Mouse (Mus musculus): ENCODE results near the gene Fbxo36. TPM values are rescaled to one million over a fixed set of nuclear protein-coding genes. Genes with fewer than 3 reads are reported as not detected.

The Fbxo36 gene
- polyA plus RNA-seq, 1 experiment from 2014 or later: 9.8 TPM

DNA sequence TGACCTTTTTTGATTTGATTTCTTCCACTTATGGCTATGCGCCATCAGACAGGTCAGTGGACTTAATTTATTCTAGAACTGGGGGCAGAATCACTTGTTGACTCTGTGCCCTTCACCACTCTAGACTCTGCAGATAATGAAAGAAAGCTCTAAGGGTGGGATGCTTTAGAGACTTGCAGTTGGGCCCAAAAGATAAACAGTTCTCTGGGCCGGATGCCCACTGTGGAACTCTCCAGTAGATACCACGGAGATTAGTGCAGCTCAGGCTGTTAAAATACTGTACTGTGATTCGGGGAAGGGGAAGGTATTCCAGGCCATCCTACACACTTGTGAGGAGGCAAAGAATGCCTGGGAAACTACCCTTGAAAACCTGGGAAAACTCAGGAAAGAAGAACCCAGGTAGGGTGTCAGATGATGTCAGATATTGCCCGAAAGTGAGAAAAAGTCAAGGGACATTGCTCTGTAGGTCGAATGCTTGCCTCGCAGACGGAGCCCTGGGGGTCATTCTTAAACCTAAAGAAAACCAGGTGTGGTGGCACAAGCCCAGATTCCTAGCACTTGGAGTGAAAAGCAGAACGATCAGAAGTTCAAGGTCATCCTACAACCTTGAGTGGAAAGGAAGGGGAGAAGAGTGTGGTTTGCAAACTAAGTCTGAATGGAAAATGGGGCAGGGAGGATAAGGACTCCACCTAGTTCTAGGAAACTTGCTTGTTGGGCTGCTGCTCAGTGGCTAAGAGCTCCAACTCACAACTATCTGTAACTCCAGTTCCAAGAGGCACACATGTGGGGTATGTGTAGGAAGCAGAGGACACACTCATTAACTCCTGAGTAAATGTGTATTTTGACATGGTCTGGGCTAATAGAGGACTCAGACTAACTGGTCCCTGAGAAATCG is 21.0 kb downstream of the Fbxo36 start:
- no peaks in the 10 kb centered on the region for H3K9me3 ChIP-seq
- 63% methylated on average over 10 of the region's 10 CpGs for WGBS

DNA sequence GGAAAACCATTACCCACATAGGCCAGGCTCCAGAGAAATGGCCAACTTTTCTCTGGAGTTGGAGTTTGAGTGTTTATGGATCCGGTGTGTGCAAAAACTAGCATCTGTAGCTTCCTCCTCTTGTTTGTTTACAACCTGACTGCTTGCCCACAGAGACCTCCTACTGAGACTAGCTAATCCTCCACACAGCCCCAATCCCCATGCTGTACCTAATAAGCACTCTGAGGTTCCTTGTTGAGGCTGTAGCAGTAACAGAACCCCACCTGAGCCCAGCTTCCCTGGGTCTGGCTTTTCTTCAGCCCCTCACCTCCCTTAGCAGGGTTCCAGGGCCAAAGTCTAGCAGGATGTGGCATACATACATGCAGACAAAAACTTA is 21.6 kb downstream of the Fbxo36 start:
- Histone ChIP-seq H3K27ac (no peak overlapping the region), H3K36me3 (no peaks in the 10 kb centered on the region), H3K9me3 (no peaks in the 10 kb centered on the region), H3K27me3 (no peaks in the 10 kb centered on the region), H3K4me2 (no peak overlapping the region), H3K9ac (no peak overlapping the region), H3K4me3 (no peak overlapping the region), H3K4me1 (no peaks in the 10 kb centered on the region)
- no peak for ATAC-seq (ENCODE audit: insufficient number of reproducible peaks, low FRiP score, low TSS enrichment, low read depth)
- WGBS: 64% methylated on average over 1 of the region's 1 CpGs

More for the DNA sequence above, 21.0 kb downstream of the Fbxo36 start:
- no peak overlapping the region for H3K4me2 ChIP-seq
- H3K9ac ChIP-seq: no peak overlapping the region
- H3K27ac ChIP-seq: no peak overlapping the region
- H3K4me3 ChIP-seq: no peak overlapping the region
- no peaks in the 10 kb centered on the region for H3K36me3 ChIP-seq
- H3K27me3 ChIP-seq: no peaks in the 10 kb centered on the region
- H3K4me1 ChIP-seq: no peaks in the 10 kb centered on the region
- ATAC-seq (ENCODE audit: insufficient number of reproducible peaks, low FRiP score, low TSS enrichment, low read depth): no peak

DNA sequence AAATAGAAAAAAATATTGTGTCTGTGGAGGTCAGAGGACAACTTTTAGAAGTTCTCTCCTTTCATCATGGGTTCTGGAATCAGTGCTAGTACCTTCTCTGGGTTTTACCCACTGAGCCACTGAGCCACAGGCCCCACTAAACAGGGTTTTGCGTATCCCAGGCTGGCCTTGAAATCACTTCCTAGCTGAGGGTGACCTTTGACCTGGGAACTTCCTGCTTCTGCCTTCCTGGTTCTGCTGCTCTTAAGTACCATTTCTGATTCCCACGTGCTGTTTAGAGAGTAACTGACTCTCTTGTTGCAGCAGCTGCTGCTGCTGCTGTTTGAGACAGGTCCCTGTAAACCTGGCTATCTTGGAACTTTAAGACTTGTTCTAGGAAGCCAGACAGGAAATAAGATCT is 25.0 kb downstream of the Fbxo36 start:
- 45% methylated on average over 2 of the region's 2 CpGs for whole genome bisulfite sequencing
- H3K27me3 ChIP-seq: no peaks in the 10 kb centered on the region
- H3K4me2 ChIP-seq: no peak overlapping the region
- no peak overlapping the region for H3K27ac ChIP-seq
- H3K36me3 ChIP-seq: no peaks in the 10 kb centered on the region
- no peak overlapping the region for H3K4me3 ChIP-seq
- no peaks in the 10 kb centered on the region for H3K4me1 ChIP-seq
- no peak overlapping the region for H3K9ac ChIP-seq
- no peaks in the 10 kb centered on the region for H3K9me3 ChIP-seq
- no peak for ATAC-seq (ENCODE audit: insufficient number of reproducible peaks, low FRiP score, low TSS enrichment, low read depth)

DNA sequence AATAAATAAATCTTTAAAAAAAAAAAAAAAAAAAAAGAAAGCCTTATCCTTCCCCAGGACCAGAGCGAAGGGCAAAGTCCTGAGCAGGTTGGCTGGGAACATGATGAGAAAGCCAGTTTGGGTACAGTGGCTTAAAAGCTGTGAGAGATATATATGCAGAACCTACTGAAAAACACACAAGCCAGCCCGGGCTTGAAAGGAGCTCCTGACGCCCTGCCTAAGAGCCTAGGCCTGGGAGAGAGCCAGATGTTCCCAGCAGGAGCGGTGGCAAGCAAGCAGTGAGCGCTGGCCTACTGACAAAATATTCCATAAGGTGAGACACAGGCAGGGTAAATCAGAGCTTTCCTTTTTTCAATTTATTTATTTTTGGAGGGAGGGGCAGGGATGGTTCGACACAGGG is 26.6 kb downstream of the Fbxo36 start:
- Histone ChIP-seq H3K36me3 (no peaks in the 10 kb centered on the region), H3K4me3 (no peak overlapping the region), H3K27ac (no peak overlapping the region), H3K9ac (no peak overlapping the region), H3K4me1 (no peaks in the 10 kb centered on the region), H3K9me3 (no peaks in the 10 kb centered on the region), H3K4me2 (no peak overlapping the region), H3K27me3 (no peaks in the 10 kb centered on the region)
- ATAC-seq (ENCODE audit: insufficient number of reproducible peaks, low FRiP score, low TSS enrichment, low read depth): no peak
- 79% methylated on average over 6 of the region's 6 CpGs for WGBS

DNA sequence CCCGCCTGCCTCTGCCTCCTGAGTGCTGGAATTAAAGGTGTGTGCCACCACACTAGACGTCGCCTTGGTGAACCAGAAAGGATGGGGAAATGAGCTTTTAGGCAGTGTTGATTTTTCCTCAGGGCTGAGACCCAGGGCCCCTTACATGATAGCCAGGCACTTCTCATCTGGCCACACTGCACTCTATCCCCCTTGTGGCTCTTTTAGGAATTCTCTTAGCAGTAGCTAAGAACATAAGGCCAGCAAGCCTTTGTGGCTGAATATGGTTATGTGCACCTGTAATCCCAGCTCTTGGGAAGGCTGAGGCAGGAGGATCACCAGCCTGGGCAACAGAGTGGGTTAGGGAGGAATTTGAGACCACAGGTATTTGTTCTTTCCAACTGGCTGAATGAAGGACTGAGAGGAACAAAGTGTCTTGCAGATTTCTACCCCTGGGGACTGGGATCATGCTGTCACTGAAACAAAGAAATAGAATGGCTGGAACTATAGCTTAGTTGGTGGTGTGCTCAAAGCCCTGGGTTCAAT is 27.1 kb downstream of the Fbxo36 start:
- no peak overlapping the region for H3K4me2 ChIP-seq
- no peak overlapping the region for H3K9ac ChIP-seq
- WGBS: 96% methylated on average over 3 of the region's 3 CpGs
- no peaks in the 10 kb centered on the region for H3K4me1 ChIP-seq
- H3K4me3 ChIP-seq: no peak overlapping the region
- ATAC-seq (ENCODE audit: insufficient number of reproducible peaks, low FRiP score, low TSS enrichment, low read depth): no peak
- no peaks in the 10 kb centered on the region for H3K9me3 ChIP-seq
- H3K27ac ChIP-seq: no peak overlapping the region
- no peaks in the 10 kb centered on the region for H3K36me3 ChIP-seq
- no peaks in the 10 kb centered on the region for H3K27me3 ChIP-seq

DNA sequence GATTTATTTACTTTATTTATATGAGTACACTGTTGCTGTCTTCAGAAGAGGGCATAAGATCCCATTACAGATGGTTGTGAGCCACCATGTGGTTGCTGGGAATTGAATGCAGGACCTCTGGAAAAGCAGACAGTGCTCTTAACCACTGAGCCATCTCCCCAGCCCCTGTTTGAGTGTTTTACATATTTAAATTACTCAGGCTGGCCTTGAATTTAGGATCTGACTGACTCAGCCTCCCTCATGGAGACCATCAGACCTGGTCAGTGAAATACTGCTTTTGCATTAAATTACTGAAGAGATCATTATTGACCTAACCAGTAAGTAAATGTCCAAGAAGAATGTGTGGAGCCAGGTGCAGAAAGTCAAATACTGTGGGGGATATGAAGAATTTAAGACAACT is 28.7 kb downstream of the Fbxo36 start:
- no peak for ATAC-seq (ENCODE audit: insufficient number of reproducible peaks, low FRiP score, low TSS enrichment, low read depth)
- no peaks in the 10 kb centered on the region for H3K36me3 ChIP-seq
- H3K27me3 ChIP-seq: no peaks in the 10 kb centered on the region
- H3K4me3 ChIP-seq: no peak overlapping the region
- no peaks in the 10 kb centered on the region for H3K4me1 ChIP-seq
- no peak overlapping the region for H3K4me2 ChIP-seq
- H3K9me3 ChIP-seq: no peaks in the 10 kb centered on the region
- H3K9ac ChIP-seq: no peak overlapping the region
- no peak overlapping the region for H3K27ac ChIP-seq

DNA sequence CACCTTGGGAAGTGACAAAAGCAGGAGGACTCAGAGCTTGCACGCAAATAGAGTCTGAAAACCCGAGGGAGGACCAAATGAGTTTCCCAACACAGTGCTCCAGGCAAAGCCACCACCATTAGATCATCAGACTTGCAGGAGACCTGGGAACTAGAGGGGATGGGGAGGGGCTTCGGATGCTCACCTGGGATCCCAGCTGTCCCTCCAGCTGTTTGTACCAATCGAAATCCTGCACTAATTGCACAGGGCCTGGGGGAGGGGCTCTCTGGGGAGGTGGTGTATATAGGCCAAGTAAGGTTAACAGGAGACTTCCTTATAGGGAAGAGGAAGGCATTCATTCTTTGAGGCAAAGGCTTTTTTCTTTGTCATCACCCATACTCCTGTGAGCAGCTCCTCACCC is 29.2 kb downstream of the Fbxo36 start:
- Histone ChIP-seq H3K9me3 (no peaks in the 10 kb centered on the region), H3K4me3 (no peak overlapping the region), H3K4me1 (no peaks in the 10 kb centered on the region), H3K27ac (no peak overlapping the region), H3K27me3 (no peaks in the 10 kb centered on the region), H3K36me3 (no peaks in the 10 kb centered on the region), H3K4me2 (no peak overlapping the region), H3K9ac (no peak overlapping the region)
- no peak for ATAC-seq (ENCODE audit: insufficient number of reproducible peaks, low FRiP score, low TSS enrichment, low read depth)
- 56% methylated on average over 4 of the region's 4 CpGs for WGBS

DNA sequence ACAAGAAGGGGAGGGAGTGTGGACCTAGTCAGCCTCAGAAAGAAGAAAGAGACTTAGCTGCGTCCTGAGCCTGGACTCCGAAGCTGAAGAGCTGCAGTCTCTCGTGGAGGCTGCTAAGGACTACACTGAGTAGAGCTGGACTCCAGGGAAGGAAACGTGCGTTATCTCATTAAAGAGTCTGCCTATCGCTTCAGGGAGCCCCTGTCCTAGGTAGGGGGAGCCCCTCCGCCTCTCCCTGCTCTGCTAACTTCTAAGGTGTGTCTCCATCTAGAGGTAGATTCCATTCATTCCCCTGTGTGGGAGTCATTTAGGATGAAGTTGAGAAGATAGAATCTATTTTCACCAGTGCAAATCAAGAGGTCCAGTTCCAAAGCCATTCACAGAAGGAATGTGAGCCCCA is 29.9 kb downstream of the Fbxo36 start:
- Histone ChIP-seq H3K9ac (no peak overlapping the region), H3K4me1 (no peaks in the 10 kb centered on the region), H3K4me3 (no peak overlapping the region), H3K9me3 (no peaks in the 10 kb centered on the region), H3K4me2 (no peak overlapping the region), H3K27me3 (no peaks in the 10 kb centered on the region), H3K36me3 (no peaks in the 10 kb centered on the region), H3K27ac (no peak overlapping the region)
- WGBS: 51% methylated on average over 7 of the region's 7 CpGs
- no peak for ATAC-seq (ENCODE audit: insufficient number of reproducible peaks, low FRiP score, low TSS enrichment, low read depth)

DNA sequence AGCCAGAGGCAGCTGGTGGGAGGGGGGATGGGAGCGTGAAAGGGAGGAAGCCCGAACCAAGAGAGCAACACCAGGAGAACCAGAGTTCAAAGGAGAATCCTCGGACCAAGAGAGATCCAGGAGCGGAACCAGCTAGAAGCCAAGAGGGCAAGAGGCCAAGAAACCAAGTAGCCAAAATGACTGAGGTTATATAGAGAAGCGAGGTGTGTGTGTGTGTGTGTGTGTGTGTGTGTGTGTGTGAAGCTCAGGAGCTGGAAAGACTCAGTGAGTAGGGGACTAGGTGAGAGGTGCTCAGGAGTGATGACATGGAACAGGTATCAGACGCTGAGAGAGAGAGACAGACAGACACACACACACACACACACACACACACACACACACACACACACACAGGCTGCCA is 31.5 kb downstream of the Fbxo36 start:
- Histone ChIP-seq H3K9me3 (no peaks in the 10 kb centered on the region), H3K27ac (no peak overlapping the region), H3K27me3 (no peaks in the 10 kb centered on the region), H3K4me1 (no peaks in the 10 kb centered on the region), H3K36me3 (no peaks in the 10 kb centered on the region), H3K4me2 (no peak overlapping the region), H3K9ac (no peak overlapping the region), H3K4me3 (no peak overlapping the region)
- 60% methylated on average over 6 of the region's 6 CpGs for WGBS
- ATAC-seq (ENCODE audit: insufficient number of reproducible peaks, low FRiP score, low TSS enrichment, low read depth): no peak

DNA sequence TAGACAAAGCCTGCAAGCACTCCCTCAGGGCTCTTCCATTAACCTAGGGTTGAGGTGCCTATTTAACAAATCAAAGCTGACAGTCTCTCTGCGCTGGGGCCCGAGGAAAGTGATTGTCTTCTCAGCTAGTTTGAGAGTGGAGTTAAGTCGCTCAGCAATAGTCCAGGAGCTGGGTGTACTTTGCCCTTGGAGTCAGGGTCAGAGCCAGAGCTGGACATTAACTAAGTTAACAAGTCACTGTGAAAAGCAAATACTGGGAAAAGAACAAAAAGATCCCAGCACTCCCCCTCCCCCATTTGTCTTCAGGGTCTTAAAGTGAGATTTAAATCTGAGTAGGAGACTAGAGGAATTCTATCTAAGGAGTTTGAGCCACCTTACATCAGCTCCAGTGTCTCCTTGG is 32.5 kb downstream of the Fbxo36 start:
- Histone ChIP-seq H3K4me2 (no peak overlapping the region), H3K4me3 (no peak overlapping the region), H3K27me3 (no peaks in the 10 kb centered on the region), H3K4me1 (no peaks in the 10 kb centered on the region), H3K9me3 (no peaks in the 10 kb centered on the region), H3K36me3 (no peaks in the 10 kb centered on the region), H3K9ac (no peak overlapping the region), H3K27ac (no peak overlapping the region)
- WGBS: 21% methylated on average over 3 of the region's 3 CpGs
- ATAC-seq (ENCODE audit: insufficient number of reproducible peaks, low FRiP score, low TSS enrichment, low read depth): no peak

DNA sequence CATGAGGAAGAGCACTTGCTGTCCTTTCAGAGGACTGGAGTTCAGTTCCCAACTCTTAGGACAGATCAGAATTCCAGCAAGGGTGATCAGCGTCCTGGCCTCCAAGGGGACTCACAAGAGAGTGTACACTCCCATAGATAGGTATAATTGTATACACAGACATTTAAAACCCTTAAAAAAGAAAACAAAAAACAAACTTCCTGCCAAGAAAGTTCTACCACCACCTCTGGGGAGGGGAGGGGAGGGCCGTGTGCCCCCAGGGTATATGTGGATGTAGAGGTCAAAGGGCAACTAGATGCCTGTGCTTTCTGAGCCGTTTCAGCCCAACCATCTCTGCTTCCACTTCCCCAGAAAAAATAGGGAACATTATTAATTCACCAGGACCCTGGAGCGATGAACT is 33.3 kb downstream of the Fbxo36 start:
- WGBS: 54% methylated on average over 4 of the region's 4 CpGs
- H3K27ac ChIP-seq: no peak overlapping the region
- no peak overlapping the region for H3K4me3 ChIP-seq
- H3K4me2 ChIP-seq: no peak overlapping the region
- H3K9me3 ChIP-seq: no peaks in the 10 kb centered on the region
- H3K4me1 ChIP-seq: no peaks in the 10 kb centered on the region
- no peaks in the 10 kb centered on the region for H3K27me3 ChIP-seq
- no peaks in the 10 kb centered on the region for H3K36me3 ChIP-seq
- ATAC-seq (ENCODE audit: insufficient number of reproducible peaks, low FRiP score, low TSS enrichment, low read depth): no peak
- H3K9ac ChIP-seq: no peak overlapping the region

DNA sequence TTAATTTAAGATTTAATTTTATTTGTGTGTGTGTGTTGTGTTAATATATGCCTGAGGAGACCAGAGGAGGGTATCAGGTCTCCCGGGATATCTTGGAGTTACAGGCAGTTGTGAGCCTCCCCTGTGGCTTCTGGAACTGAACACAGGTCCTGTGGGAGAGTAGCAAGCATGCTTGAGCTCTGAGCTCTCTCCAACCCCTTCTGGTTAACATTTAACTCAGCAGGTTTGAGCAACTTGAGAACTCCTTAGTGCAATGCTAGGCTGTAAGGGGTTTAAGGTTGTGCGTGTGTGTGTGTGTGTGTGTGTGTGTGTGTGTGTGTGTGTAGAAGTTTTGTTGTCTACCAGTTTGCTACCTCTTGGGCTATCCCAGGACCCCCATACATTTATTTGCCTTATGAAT is 37.9 kb downstream of the Fbxo36 start:
- H3K9me3 ChIP-seq: no peaks in the 10 kb centered on the region
- H3K27ac ChIP-seq: no peak overlapping the region
- H3K27me3 ChIP-seq: no peaks in the 10 kb centered on the region
- WGBS: 83% methylated on average over 2 of the region's 2 CpGs
- no peak overlapping the region for H3K4me2 ChIP-seq
- no peaks in the 10 kb centered on the region for H3K36me3 ChIP-seq
- no peak overlapping the region for H3K9ac ChIP-seq
- no peak for ATAC-seq (ENCODE audit: insufficient number of reproducible peaks, low FRiP score, low TSS enrichment, low read depth)
- no peak overlapping the region for H3K4me3 ChIP-seq
- no peaks in the 10 kb centered on the region for H3K4me1 ChIP-seq

Data from limb, embryonic 15.5 days (tissue).